Mouse (Mus musculus): Measurements from ENCODE around the gene Tpp1.

- no peak for TF ChIP-seq POLR2A (IDR thresholded peaks at IDR 0.05; ENCODE audit: extremely low read depth, insufficient read depth, low read length)
- no peak for TF ChIP-seq CTCF (IDR thresholded peaks at IDR 0.05; ENCODE audit: low read depth, low read length)
These were observed 23.2 kb downstream of the Tpp1 start for GRCm38 (mm10) chr7:105728701-105729428.

Data from liver, adult 2 months (tissue).